Mouse (Mus musculus) T-cell, adult 2 months (primary cell): Measurements from ENCODE around the gene Gm20894.
"Not testable (repeated sequence)": the region's sequence is repeated elsewhere in the genome, so short reads cannot be mapped to it uniquely, and the experiment has no call there.

Experiments used
- DNase-seq: peaks from one replicate; pipeline ENCODE4 v3.0.0; 2022; ENCODE audit warnings: low spot score

Gene Gm20894

DNA sequence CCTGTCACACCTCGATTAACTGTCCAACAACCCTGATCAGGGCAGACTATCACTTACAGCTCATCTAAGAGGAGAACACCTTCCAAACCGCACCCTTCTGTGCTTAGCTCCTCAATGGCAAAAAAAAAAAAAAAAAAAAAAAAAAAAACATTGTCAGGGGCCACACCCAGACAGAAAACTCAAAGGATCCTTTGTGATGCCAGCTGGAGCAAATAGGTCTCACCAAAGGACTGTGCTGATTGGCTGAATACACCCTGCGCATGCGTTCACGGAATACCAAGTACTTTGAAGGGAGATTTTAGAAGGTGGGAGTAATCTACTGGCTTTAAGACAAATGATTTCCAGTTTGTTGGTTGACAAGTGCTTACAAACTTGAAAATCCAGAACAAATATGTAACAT lies at the start of gene Gm20894:
Gene Gm20894, minus strand, starts transcription at position 101 of the 400 bp plus-strand sequence.
- not testable (repeated sequence) for DNase-seq
